Mouse (Mus musculus): ENCODE measurements around the gene Zfp36.
A peak's percentile ranks its signal among the peaks of the same experiment; 100 is the strongest.

The Zfp36 gene

DNA sequence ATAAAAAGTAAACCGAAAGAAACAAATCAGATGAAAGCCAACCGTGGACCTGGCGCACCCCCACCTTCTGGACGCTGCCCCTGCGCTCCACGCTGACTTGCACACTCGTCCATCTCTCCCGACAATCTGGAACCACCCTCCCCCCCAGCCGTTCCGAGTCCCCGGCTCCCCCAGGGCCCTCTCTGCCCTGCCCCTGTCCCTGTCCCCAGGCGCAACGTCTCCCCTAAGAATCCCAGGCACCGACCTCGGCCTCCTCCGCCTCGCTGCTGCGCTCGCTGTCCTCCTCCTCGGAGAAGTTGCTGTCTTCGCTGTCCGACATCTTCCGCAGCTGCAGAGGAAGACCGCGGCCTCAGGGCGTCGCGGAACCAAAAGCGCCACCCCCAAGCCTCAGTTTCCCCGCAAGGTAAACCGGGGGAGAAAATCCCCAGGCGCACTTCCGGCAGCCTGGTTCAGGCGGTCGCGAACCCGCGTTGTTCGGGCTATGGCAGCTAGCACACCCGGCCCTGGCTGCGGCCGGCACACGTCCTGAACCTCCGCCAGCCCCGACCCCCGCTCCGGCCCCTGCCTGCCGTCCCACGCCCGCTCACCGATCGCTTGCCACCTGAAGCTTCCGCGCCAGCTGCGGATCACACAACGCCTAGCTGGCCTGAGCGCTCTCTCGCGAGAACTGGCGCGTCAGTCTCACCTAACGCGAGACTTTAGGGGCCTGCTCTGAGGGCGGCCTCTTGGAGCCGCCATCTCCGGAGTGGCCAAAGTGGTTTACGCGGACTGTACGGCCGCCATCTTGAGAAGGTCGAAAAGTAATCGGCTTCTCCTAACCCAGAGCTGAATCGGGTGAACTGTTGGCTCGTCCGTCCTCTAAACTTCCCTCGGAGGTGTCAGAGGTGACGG lies 41.7 kb downstream of the Zfp36 start, which contains the start of gene Supt5:
TSS of gene Supt5 (minus strand) at position 639 of the 891 bp plus-strand sequence.
- peak; percentile 99 for DNase-seq (ENCODE audit: low read depth)

DNA sequence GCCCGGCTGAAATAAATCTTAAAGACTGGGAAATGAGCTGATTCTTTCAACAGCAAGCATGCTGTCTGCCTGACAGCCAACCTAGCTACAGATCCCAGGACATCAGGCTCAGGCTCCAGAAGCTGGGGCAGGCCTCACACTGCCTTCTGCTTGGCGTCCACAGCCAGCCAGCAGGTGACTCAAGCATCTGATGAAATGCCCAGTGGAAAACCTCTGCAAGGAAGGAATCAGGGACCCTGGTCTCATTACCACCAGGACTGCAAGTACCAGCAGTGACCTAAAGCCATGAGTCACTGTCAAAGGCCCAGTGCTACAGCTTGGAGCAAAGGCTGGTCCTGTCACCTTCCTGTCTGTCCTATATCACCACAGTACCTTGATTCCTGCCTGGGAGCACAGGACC lies 44.6 kb downstream of the Zfp36 start:
- DNase-seq (ENCODE audit: low read depth): no peak

DNA sequence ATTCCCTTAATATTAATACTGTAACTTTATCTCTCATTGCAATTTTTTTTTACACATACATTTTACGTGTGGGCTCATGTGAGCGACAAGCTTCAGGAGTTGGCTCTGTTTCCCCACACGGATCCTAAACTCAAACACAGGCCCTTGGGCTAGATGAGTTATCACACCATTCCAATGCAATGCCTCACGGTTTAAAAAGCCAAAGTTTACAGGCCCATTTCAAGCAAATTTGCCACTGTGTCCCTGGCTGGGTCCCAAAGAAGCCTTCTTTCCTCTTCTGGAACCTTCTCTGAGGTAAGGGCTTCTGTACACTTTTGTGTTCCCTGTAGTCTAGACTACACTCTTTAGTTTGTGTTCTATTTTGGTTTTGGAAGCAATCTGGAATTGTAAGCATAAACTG lies 45.5 kb downstream of the Zfp36 start:
- DNase-seq (ENCODE audit: low read depth): peak; percentile 77

DNA sequence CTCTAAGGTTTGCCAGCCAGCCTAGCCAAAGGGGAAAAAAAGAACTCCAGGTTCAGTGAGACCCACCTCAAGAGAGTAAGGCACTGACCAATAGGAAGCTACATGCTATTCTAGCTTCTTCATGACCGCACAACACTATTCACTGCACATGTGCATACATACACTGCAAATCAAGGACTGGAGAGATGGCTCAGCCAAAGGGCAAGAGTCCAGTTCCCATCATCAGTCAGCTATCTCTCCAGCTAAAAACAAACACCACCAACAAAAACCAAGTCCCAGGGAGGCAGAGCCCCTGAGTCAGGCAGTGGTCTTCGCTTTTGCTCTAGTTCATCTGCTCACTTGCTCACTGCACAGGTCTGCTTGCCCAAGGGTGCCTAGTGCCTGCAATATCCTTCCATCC lies 51.8 kb downstream of the Zfp36 start:
- DNase-seq (ENCODE audit: low read depth): no peak
